Mouse (Mus musculus) spleen, adult 18-20 months (tissue): ENCODE measurements around the gene Dusp1.

Experiments used
- DNase-seq, 2 experiments: peaks; one replicate each; pipeline ENCODE4 v3.0.0; 2022; ENCODE audit warnings: mixed read lengths in 2 of 2

Dusp1 gene

GRCm38 (mm10) chr17:26498626-26499025 is 63.3 kb downstream of the Dusp1 start:
- no peak for DNase-seq

- no peak for DNase-seq
These were observed 64.5 kb downstream of the Dusp1 start for GRCm38 (mm10) chr17:26497416-26497923.

- DNase-seq: no peak
These were observed 67.1 kb downstream of the Dusp1 start for GRCm38 (mm10) chr17:26494642-26495468.

GRCm38 (mm10) chr17:26492246-26492645 is 69.7 kb downstream of the Dusp1 start:
- DNase-seq: no peak

GRCm38 (mm10) chr17:26490910-26491309 is 71.0 kb downstream of the Dusp1 start:
- DNase-seq: no peak

- DNase-seq: no peak
These were observed 71.9 kb downstream of the Dusp1 start for GRCm38 (mm10) chr17:26490072-26490471.

GRCm38 (mm10) chr17:26488711-26489403 is 73.1 kb downstream of the Dusp1 start:
- DNase-seq: no peak

GRCm38 (mm10) chr17:26487917-26488316 is 74.0 kb downstream of the Dusp1 start:
- no peak for DNase-seq

- no peak for DNase-seq
These were observed 74.7 kb downstream of the Dusp1 start for GRCm38 (mm10) chr17:26487266-26487665.

GRCm38 (mm10) chr17:26484626-26485421 is 77.1 kb downstream of the Dusp1 start:
- DNase-seq: no peak

GRCm38 (mm10) chr17:26480956-26481355 is 81.0 kb downstream of the Dusp1 start:
- DNase-seq: no peak

GRCm38 (mm10) chr17:26479619-26480018 is 82.3 kb downstream of the Dusp1 start:
- DNase-seq: no peak

- DNase-seq: no peak
These were observed 83.3 kb downstream of the Dusp1 start for GRCm38 (mm10) chr17:26478672-26479071.

- DNase-seq: no peak
These were observed 85.1 kb downstream of the Dusp1 start for GRCm38 (mm10) chr17:26476871-26477270.

- no peak for DNase-seq
These were observed 93.6 kb downstream of the Dusp1 start for GRCm38 (mm10) chr17:26468102-26468894.

- no peak for DNase-seq
These were observed 94.3 kb downstream of the Dusp1 start for GRCm38 (mm10) chr17:26467619-26468018.

- peak; percentile 50 to 80 for DNase-seq
These were observed 95.2 kb downstream of the Dusp1 start for GRCm38 (mm10) chr17:26466741-26467150.

GRCm38 (mm10) chr17:26464972-26465371 is 97.0 kb downstream of the Dusp1 start:
- DNase-seq: peak in 1 of 2 experiments; percentile 17

GRCm38 (mm10) chr17:26464481-26464880 is 97.4 kb downstream of the Dusp1 start:
- no peak for DNase-seq

GRCm38 (mm10) chr17:26463984-26464383 is 97.9 kb downstream of the Dusp1 start:
- no peak for DNase-seq

- DNase-seq: no peak
These were observed 98.5 kb downstream of the Dusp1 start for GRCm38 (mm10) chr17:26463432-26463831.

GRCm38 (mm10) chr17:26462634-26463170 is 99.2 kb downstream of the Dusp1 start:
- DNase-seq: peak; percentile 27 to 64
